Mouse (Mus musculus): ENCODE measurements around the gene BC017158.
"Not testable (repeated sequence)": the region's sequence is repeated elsewhere in the genome, so short reads cannot be mapped to it uniquely, and the experiment has no call there.

GRCm38 (mm10) chr7:128342691-128343090, 44.7 kb upstream of the BC017158 start:
- TF ChIP-seq POLR2A (IDR thresholded peaks at IDR 0.05; ENCODE audit: low read depth, low read length); CTCF (conservative IDR thresholded peaks at IDR 0.05; ENCODE audit: insufficient read depth, insufficient read length, low read depth, low read length): not testable (repeated sequence)

Measured in kidney, adult 2 months (tissue).